Mouse (Mus musculus): Measurements from ENCODE around the gene Gramd1b.

Gramd1b gene

GRCm38 (mm10) chr9:40426282-40426964, 104.8 kb downstream of the Gramd1b start:
- DNase-seq (ENCODE audit: low read depth, low spot score): no peak

GRCm38 (mm10) chr9:40424874-40425273, 106.3 kb downstream of the Gramd1b start:
- DNase-seq (ENCODE audit: low read depth, low spot score): no peak

DNA sequence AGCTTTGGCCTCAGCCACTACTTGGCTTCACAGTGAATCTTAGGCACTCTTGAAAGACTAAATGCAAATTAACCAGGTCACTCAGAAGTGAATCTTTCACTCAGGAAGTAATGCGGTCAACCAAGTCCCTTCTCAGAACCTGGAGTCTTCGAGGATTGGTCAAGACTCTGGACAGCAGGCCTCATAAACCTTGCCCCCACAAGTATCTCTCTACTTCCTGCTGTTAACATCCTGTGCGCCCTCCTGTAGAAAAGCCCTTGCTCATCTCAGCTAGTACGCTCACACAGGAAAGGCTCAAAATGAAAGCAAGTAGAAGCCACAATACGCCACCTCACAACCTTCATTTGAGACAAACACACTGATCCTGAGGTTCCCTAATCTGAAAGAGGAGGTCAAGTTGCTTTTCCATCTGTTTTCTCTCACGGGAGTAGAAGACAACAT, 107.7 kb downstream of the Gramd1b start:
- peak; percentile 80 for DNase-seq (ENCODE audit: low read depth, low spot score)

DNA sequence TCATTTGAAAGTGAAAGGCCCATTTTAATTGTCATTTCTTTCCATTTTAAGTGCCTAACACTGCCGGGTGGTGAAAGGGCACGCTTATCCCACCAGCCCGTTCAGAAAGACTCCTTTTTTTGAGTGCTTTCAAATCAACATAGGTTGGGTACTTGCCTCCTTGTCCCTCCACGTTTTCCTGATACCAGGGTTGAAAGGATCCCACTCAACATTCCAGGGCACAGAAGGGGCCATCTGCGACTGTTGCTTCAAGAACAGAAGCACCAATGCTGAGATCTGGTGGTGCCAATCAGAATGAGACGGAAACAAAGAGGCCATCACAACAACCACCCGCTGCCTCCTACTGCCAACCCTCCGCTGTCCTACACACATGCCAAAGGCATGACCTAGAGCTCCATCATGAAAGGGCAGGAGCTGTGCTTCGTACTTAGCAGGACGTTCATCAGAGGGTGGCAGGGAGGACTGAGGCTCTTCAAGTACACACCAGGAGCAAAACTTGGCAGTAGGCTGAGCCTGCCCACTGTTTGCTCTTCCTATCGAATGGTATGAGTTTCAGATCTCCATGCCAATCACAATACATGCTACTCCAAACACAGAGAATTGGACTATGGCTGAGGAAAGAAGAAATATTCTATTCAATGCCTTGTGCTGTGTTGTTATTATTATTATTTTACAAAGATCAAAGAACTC, 108.7 kb downstream of the Gramd1b start:
- DNase-seq (ENCODE audit: low read depth, low spot score): peak; percentile 42

DNA sequence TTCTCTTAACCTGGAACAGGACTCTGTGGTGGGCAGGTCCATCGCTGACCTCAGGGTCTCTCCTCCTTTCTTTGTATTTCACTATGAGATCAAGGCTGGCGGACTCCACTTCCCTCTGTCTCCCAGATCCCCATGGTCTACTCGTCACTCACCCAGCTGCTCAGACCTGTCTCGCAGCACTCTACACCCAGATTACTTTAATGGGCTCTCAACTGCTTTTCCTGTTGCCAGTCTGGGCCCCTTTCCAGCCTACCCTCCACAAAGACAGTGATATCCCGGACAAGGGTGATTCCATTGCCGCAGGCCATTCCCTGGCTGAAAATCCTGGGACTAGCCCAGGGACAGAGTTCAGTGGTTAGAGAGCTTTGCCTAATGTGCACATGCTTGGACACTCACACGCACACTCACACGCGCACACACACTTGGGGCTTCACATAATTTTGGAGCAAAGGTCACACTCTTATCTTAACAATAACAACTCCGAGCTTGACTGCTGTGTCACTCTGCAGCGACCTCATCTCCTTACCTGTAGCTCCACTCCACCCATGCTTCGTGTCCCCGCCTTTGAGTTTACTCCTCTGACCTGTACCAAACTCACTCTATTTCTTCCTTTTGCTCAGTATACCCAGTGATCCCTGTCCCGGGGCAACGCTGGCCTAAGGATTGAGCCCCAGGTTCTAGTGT, 110.4 kb downstream of the Gramd1b start:
- DNase-seq (ENCODE audit: low read depth, low spot score): no peak

DNA sequence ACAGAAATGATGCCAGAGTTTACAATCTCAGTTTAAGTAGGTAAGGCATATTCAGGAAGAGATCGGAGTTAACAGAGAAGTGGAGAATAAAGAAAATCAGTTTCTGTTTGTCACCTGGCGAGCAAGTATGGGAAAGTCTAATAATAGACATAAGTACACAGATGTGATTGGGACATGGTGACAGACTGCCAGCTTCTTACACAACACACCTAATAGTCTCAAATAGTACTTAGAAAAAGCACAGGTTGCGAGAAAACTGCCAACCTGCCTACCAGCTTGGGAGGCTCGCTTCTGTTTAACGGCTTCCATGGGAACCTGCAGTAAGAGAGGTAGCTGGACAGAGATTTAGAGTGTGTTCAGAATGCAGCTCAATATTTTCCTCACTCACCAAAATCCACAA, 112.4 kb downstream of the Gramd1b start:
- no peak for DNase-seq (ENCODE audit: low read depth, low spot score)

- DNase-seq (ENCODE audit: low read depth, low spot score): no peak
Measured at GRCm38 (mm10) chr9:40416150-40416549, 115.0 kb downstream of the Gramd1b start.

DNA sequence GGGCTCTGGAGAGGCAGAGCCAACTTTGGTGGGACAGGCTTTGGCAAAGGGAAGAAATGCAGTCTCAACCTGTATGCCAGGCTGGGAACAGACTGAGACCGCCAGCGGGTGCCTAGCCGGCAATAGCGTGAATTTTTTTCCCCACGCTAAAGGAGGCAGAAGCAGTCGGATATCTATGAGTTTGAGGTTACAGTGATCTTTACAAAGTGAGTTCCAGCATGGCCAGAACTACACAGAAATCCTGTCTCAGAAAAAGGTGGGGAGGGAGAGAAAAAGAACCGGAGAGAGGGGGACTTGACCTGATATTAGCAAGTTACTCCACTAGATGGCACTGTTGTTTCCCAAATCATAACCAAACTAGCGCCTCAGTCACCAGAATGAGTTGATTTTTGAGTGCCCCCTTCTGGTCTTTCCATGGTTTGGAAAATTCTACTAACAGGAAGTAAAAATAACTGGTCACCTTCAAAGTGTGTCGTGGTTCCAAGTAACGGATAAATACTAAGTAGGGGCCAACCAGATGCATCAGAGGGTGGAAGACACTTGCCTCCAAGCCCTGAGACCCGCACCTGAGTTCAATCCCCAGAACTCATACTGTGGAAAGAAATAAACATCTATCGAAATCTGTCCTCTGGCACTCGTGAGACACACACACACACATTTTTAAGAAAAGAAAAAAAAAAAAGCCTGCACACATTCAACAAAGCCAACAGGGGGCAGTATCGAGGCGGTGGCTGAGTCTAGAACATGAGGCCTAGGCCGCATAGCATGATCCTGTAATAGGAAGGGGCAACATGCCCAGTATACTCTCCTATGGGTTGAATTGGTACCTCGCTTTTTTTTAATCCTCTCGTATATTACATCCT, 116.0 kb downstream of the Gramd1b start:
- peak; percentile 86 for DNase-seq (ENCODE audit: low read depth, low spot score)

DNA sequence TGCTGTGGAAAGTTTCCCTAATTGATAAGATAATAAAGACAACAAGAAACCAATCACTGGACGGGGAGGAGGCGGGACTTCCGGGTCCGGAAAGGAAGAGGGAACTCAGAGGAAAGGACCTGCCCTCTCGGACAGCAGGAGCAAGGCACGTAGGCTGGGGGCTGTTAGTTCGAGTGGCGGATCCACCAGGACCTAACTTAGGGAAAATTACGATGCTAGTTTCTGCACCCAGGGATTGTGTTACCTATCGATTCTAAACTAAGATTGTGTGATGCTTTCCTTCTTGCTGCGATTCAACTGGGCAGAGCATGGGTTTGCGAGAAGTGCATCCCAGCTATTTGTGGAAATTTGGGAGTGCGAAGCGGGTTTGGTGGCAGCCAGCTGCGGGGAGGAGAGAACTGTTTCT, 116.7 kb downstream of the Gramd1b start:
- DNase-seq (ENCODE audit: low read depth, low spot score): peak; percentile 27

GRCm38 (mm10) chr9:40413601-40414000, 117.6 kb downstream of the Gramd1b start:
- DNase-seq (ENCODE audit: low read depth, low spot score): no peak

DNA sequence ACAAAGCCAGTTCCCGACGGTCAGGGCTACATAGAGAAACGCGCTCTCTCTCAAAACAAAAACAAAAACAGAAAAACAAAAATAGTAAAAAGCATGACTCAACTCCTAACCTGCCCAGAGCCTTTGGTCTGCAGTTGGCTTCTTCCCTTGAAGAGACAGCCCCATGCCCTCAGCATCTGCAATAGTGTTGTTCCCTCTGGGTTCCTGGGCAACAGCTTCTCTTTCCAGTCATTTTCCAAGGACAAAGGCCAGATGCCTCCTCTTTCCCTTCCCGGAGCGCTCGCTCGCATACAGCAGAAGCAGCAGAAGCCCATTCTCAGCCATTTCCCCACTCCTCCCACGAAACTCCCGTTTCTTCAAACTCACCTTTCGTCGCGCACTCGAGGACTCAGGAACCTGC, 118.3 kb downstream of the Gramd1b start:
- DNase-seq (ENCODE audit: low read depth, low spot score): no peak

GRCm38 (mm10) chr9:40412246-40412645, 118.9 kb downstream of the Gramd1b start:
- no peak for DNase-seq (ENCODE audit: low read depth, low spot score)

DNA sequence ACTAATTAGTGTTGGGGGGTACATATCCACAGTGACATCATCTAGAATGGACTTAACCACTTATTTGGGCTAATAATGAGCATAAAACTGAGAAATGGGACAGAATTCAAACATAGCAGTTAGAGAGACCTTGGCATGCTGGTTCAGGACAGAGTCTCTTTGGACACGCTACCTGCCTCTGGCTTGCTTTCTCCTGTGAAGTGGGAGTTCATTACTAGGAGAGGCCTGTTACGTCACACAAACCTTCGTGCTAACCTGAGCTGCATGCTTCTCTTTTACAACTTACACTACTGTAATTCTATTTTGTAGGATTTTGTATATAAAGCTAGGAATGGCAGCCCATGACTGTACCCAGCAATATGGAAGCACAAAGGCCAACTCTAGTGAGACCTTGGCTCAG, 120.3 kb downstream of the Gramd1b start:
- no peak for DNase-seq (ENCODE audit: low read depth, low spot score)

- no peak for DNase-seq (ENCODE audit: low read depth, low spot score)
Measured at GRCm38 (mm10) chr9:40409071-40409470, 122.1 kb downstream of the Gramd1b start.

DNA sequence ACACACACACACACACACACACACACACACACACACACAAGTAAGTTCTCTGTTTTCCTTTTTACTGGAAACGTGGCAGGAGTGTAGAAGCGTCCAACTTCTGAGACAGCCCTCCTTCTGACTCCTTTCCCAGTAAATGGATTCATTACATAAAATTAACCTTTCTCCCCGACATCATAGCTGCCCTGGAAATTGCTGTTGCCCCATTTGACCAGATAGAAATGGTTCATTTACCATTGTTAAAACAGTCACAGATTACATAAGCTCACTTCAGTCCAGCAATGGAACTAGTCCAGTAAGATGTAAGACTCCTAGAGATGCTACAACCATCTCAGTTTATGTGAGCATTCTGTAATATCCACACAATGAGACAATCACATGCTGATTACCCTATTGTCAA, 122.8 kb downstream of the Gramd1b start:
- DNase-seq (ENCODE audit: low read depth, low spot score): no peak

GRCm38 (mm10) chr9:40407876-40408275, 123.3 kb downstream of the Gramd1b start:
- no peak for DNase-seq (ENCODE audit: low read depth, low spot score)

- DNase-seq (ENCODE audit: low read depth, low spot score): no peak
Measured at GRCm38 (mm10) chr9:40405804-40406203, 125.4 kb downstream of the Gramd1b start.

DNA sequence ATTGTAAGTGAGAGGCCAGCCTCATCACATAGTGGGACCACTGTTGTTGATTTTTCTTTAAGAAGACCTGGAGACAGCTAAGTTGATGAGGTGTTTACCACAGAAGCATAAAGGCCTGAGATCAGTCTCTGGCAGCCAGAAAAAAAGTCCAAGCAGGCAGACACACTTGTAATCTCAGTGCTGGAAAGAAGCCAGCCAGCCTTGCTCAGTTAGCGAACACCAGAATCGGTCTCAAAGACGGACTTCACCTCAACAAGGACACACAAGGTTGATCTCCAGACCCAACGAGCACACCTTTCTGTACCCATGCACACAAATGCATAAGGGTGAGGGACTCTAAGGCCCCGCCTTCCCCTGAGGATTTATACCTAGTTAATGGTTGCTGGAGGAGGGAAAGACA, 125.9 kb downstream of the Gramd1b start:
- no peak for DNase-seq (ENCODE audit: low read depth, low spot score)

- DNase-seq (ENCODE audit: low read depth, low spot score): no peak
Measured at GRCm38 (mm10) chr9:40404637-40405036, 126.5 kb downstream of the Gramd1b start.

GRCm38 (mm10) chr9:40403750-40404149, 127.4 kb downstream of the Gramd1b start:
- DNase-seq (ENCODE audit: low read depth, low spot score): no peak

DNA sequence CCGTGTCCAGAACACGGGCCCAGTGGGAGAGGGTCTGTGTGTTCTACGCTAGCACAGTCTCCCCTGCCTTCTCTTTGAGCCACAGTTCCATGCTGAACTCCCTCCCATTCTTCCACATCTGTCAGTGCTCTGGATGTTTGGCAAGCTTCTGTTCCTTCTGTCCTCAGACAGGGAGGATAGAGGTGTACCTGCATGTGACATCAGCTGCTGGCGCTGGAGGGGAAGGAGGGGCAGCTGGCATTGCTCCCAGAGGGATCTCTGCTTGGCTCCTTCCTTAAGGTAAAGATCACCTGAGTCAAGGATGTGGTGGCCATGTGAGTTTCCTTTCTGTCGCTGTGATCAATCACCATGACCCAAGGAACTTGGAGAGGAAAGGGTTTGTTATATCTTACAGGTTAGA, 129.4 kb downstream of the Gramd1b start:
- no peak for DNase-seq (ENCODE audit: low read depth, low spot score)

DNA sequence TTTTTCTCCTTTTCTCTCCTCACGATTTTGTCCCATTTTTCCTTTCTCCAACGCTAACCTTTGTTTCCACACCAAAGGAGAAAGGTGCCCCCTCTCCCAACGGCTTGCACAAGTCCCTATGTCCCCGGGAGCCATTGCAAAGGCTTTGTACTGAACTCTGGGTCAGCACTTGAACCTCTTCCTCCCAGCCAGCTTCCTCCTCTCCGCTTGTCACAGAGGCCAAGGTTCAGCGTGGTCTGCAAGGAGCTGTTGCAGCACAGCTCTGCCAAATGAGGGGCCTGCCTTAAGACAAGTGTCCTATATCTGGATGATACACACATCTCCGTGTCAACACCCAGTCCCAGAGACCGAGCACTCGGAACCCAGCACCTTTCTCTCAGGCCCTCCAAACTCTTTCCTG, 130.3 kb downstream of the Gramd1b start:
- no peak for DNase-seq (ENCODE audit: low read depth, low spot score)

Measured in CD4-positive helper T cell, adult 2 months (primary cell).